Mouse (Mus musculus) thymus, adult 2 months (tissue): ENCODE data around the gene Fkbp5. TPM values are rescaled to one million over a fixed set of nuclear protein-coding genes. Genes with fewer than 3 reads are reported as not detected.

Experiments
- DNase-seq: peaks from one replicate; pipeline ENCODE4 v3.0.0; 2021
- H3K27ac ChIP-seq: fragments of 200-500 bp; 2 replicates; pipeline ENCODE4 v1.5.1; 2012; ENCODE audit warnings: low read length, control low read depth; ENCODE audit not compliant: control insufficient read depth, insufficient read depth
- H3K27me3 ChIP-seq: fragments of 200-500 bp; 2 replicates; pipeline ENCODE4 v1.6.1; 2012; ENCODE audit warnings: mild to moderate bottlenecking, low read length, moderate library complexity, mixed read lengths; ENCODE audit not compliant: control insufficient read depth, insufficient read depth
- H3K36me3 ChIP-seq: fragments of 200-500 bp; 2 replicates; pipeline ENCODE4 v1.6.1; 2012; ENCODE audit warnings: mild to moderate bottlenecking, low read length, moderate library complexity; ENCODE audit not compliant: control insufficient read depth, insufficient read depth
- H3K4me1 ChIP-seq: fragments of 200-500 bp; replicated peaks from 2 replicates; pipeline ENCODE4 v1.6.1; 2012; ENCODE audit warnings: low read length; ENCODE audit not compliant: control insufficient read depth, insufficient read depth
- H3K4me3 ChIP-seq: fragments of 200-500 bp; 2 replicates; pipeline ENCODE4 v1.5.1; 2012; ENCODE audit warnings: mild to moderate bottlenecking, low read length, control low read depth, moderate library complexity; ENCODE audit not compliant: control insufficient read depth, insufficient read depth
- CTCF ChIP-seq: fragments of 200-500 bp; IDR thresholded peaks from 2 replicates; pipeline ENCODE4 v1.5.1; 2012; ENCODE audit warnings: mild to moderate bottlenecking, control low read depth, low read length, moderate library complexity, borderline replicate concordance; ENCODE audit not compliant: control insufficient read depth, poor library complexity, insufficient read depth; ENCODE audit errors: extremely low read depth
- POLR2A ChIP-seq: fragments of 200-500 bp; IDR thresholded peaks from 2 replicates; pipeline ENCODE4 v1.6.1; 2012; ENCODE audit warnings: mild to moderate bottlenecking, low read length, control low read depth, moderate library complexity; ENCODE audit not compliant: control insufficient read depth, poor library complexity, insufficient read depth; ENCODE audit errors: extremely low read depth
- WGBS: fragments of 180-500 bp; shearing (Covaris S2); methylation state at CpG from one replicate; pipeline ENCODE4 v1.1.7; 2018; 5-methylcytosine and 5-hydroxymethylcytosine counted together
- polyA plus RNA-seq: library from polyadenylated mRNA; depleted of rRNA; stranded (reverse); fragments of >200 nt; gene quantifications from 2 replicates; pipeline ENCODE4 v1.2.3, GENCODE M21; 2012

Gene Fkbp5
- polyA plus RNA-seq, 1 experiment: 157 TPM

GRCm38 (mm10) chr17:28417771-28418170 lies 99.6 kb downstream of the Fkbp5 start:
- no peak for DNase-seq
- Histone ChIP-seq H3K4me1 (peaks cover 7% of the 10 kb centered on the region; the same call in 1 of the 2 replicates), H3K4me3 (no peak overlapping the region), H3K27me3 (no peaks in the 10 kb centered on the region), H3K27ac (no peak overlapping the region), H3K36me3 (peaks cover 63% of the 10 kb centered on the region)
- 54% methylated on average over 5 of the region's 5 CpGs for WGBS
- TF ChIP-seq CTCF (no peak), POLR2A (no peak)

- TF ChIP-seq POLR2A: no peak
- no peak for TF ChIP-seq CTCF
- no peaks in the 10 kb centered on the region for H3K4me1 ChIP-seq
- no peak overlapping the region for H3K27ac ChIP-seq
- H3K27me3 ChIP-seq: no peaks in the 10 kb centered on the region
- H3K36me3 ChIP-seq: peaks cover 71% of the 10 kb centered on the region
- DNase-seq: no peak
- no peak overlapping the region for H3K4me3 ChIP-seq
- 94% methylated on average over 5 of the region's 5 CpGs for WGBS
Measured at GRCm38 (mm10) chr17:28415271-28415670, 102.1 kb downstream of the Fkbp5 start.

- H3K4me3 ChIP-seq: no peak overlapping the region
- H3K36me3 ChIP-seq: peaks cover 74% of the 10 kb centered on the region
- no peak for DNase-seq
- no peaks in the 10 kb centered on the region for H3K27me3 ChIP-seq
- TF ChIP-seq POLR2A: no peak
- TF ChIP-seq CTCF: no peak
- no peak overlapping the region for H3K27ac ChIP-seq
- WGBS: 97% methylated on average over 10 of the region's 10 CpGs
- no peaks in the 10 kb centered on the region for H3K4me1 ChIP-seq
Measured at GRCm38 (mm10) chr17:28411381-28411960, 105.9 kb downstream of the Fkbp5 start.

- 93% methylated on average over 4 of the region's 4 CpGs for WGBS
- Histone ChIP-seq H3K4me1 (no peaks in the 10 kb centered on the region), H3K27me3 (no peaks in the 10 kb centered on the region), H3K36me3 (peaks cover 74% of the 10 kb centered on the region), H3K27ac (no peak overlapping the region), H3K4me3 (no peak overlapping the region)
- DNase-seq: no peak
- no peak for TF ChIP-seq POLR2A
- no peak for TF ChIP-seq CTCF
Measured at GRCm38 (mm10) chr17:28410731-28411130, 106.6 kb downstream of the Fkbp5 start.

GRCm38 (mm10) chr17:28408251-28408918 lies 108.9 kb downstream of the Fkbp5 start:
- WGBS: 91% methylated on average over 5 of the region's 5 CpGs
- no peak for TF ChIP-seq POLR2A
- TF ChIP-seq CTCF: no peak

GRCm38 (mm10) chr17:28407418-28408250 lies 109.7 kb downstream of the Fkbp5 start:
- no peaks in the 10 kb centered on the region for H3K4me1 ChIP-seq
- DNase-seq: peak; percentile 84
- no peaks in the 10 kb centered on the region for H3K27me3 ChIP-seq
- TF ChIP-seq POLR2A (no peak), CTCF (peak; percentile 91)
- peaks cover 52% of the 10 kb centered on the region for H3K36me3 ChIP-seq
- no peak overlapping the region for H3K4me3 ChIP-seq
- 51% methylated on average over 15 of the region's 15 CpGs for WGBS
- H3K27ac ChIP-seq: peak overlapping the region; percentile 41; the same call in 1 of the 2 replicates

More at GRCm38 (mm10) chr17:28408251-28408918, 108.9 kb downstream of the Fkbp5 start:
- no peaks in the 10 kb centered on the region for H3K4me1 ChIP-seq
- H3K36me3 ChIP-seq: peaks cover 59% of the 10 kb centered on the region
- DNase-seq: no peak
- no peaks in the 10 kb centered on the region for H3K27me3 ChIP-seq
- no peak overlapping the region for H3K27ac ChIP-seq
- no peak overlapping the region for H3K4me3 ChIP-seq
